Mouse (Mus musculus): ENCODE data around the gene Col9a1.

- TF ChIP-seq POLR2A (IDR thresholded peaks at IDR 0.05; ENCODE audit: low read depth, low read length), result no peak
- TF ChIP-seq CTCF (IDR thresholded peaks at IDR 0.05; ENCODE audit: extremely low read depth, insufficient read depth, insufficient read length, insufficient replicate concordance), result no peak
These were observed 44.8 kb downstream of the Col9a1 start for GRCm38 (mm10) chr1:24222231-24222630.

Data from spleen, adult 2 months (tissue).